Mouse (Mus musculus): ENCODE measurements around the gene Cx3cr1. TPM values are rescaled to one million over a fixed set of nuclear protein-coding genes. Genes with fewer than 3 reads are reported as not detected.

Cx3cr1 gene
- total and polyA plus RNA-seq, 3 experiments: 1.2 to 4.4 (median 3.7) TPM

DNA sequence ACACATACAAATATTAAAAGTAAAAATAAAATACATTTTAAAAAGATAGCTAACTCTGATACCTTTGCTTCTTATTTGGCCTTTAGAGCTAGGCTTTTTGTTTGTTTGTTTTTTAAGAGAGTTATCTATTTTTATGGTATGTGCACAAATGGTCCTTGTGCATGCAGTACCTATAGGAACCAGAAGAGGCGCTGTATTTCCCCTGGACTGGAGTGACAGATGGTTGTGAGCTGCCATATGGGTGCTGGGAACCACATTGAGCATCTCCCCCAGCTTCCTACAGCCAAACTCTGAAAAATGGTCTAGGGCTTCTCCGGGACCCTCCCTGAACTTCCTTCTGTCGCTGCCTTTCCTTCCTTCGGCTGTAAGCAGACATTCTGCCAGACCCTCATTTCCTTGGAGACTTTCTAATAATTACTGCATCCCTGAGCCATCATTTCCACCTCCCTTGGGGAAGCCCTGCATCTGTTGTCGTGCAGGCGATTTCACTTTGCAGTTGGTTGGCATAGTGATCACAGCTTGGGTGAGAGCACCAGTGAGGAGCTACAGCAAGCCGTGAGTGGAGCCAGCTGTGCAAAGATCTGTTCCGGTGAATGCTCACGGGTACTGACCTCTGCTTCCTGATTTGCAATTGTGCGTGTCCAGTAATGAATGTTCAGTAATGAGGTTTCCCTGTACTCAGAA lies 217.2 kb downstream of the Cx3cr1 start:
- Histone ChIP-seq H3K27ac (no peak overlapping the region), H3K4me1 (ENCODE audit: control insufficient read depth, insufficient read depth, low read length) (no peaks in the 10 kb centered on the region), H3K9ac (ENCODE audit: low read depth, low read length) (no peak overlapping the region), H3K36me3 (ENCODE audit: control insufficient read depth, insufficient read depth, low read length) (no peaks in the 10 kb centered on the region), H3K27me3 (ENCODE audit: control insufficient read depth, insufficient read depth, low read length) (no peaks in the 10 kb centered on the region), H3K79me2 (replicated peaks; ENCODE audit: control insufficient read depth, insufficient read depth, low read length) (no peaks in the 10 kb centered on the region), H3K4me3 (no peak overlapping the region)
- DNase-seq: no peak
- intact Hi-C loops (cut with DNase I): no loop called here
- 61% methylated on average over 10 of the region's 10 CpGs for WGBS
- TF ChIP-seq CTCF (IDR thresholded peaks at IDR 0.05): peak; percentile 33
- no peak for TF ChIP-seq EP300 (IDR thresholded peaks at IDR 0.05; ENCODE audit: insufficient read depth, low read depth, low read length)
- TF ChIP-seq POLR2A (IDR thresholded peaks at IDR 0.05; ENCODE audit: insufficient read depth, low read depth, low read length): no peak

Other genes starting within 250 kb of the Cx3cr1 start
- under 1 TPM in 1 of 2 experiments, not detected in 1; 0.05 TPM for gene Scn11a, start 244.4 kb downstream of the Cx3cr1 start, total RNA-seq (2021)
- gene Scn11a, start 244.4 kb downstream of the Cx3cr1 start, polyA plus RNA-seq (2012; rRNA removed): 0.04 and 0.06 TPM in 2 replicates
- 10 to 100 TPM; 20.7 to 21.6 TPM for gene Wdr48, start 175.0 kb downstream of the Cx3cr1 start, total RNA-seq (2021)
- 22.9 and 39.5 TPM in 2 replicates for gene Wdr48, start 175.0 kb downstream of the Cx3cr1 start, polyA plus RNA-seq (2012; rRNA removed)
- 10 to 100 TPM; 32.2 to 35.9 TPM for gene Gorasp1, start 132.3 kb downstream of the Cx3cr1 start, total RNA-seq (2021)
- 16.8 and 25.0 TPM in 2 replicates for gene Gorasp1, start 132.3 kb downstream of the Cx3cr1 start, polyA plus RNA-seq (2012; rRNA removed)
- gene Ttc21a, start 132.3 kb downstream of the Cx3cr1 start, total RNA-seq (2021): not detected
- 0.70 TPM in 1 of 2 replicates, not detected in the other for gene Ttc21a, start 132.3 kb downstream of the Cx3cr1 start, polyA plus RNA-seq (2012; rRNA removed)
- gene Csrnp1, start 85.2 kb downstream of the Cx3cr1 start, total RNA-seq (2021): 10 to 100 TPM; 21.1 to 21.6 TPM
- 23.6 and 28.7 TPM in 2 replicates for gene Csrnp1, start 85.2 kb downstream of the Cx3cr1 start, polyA plus RNA-seq (2012; rRNA removed)
- 100 to 1,000 TPM; 118 to 133 TPM for gene Xirp1, start 46.3 kb downstream of the Cx3cr1 start, total RNA-seq (2021)
- gene Xirp1, start 46.3 kb downstream of the Cx3cr1 start, polyA plus RNA-seq (2012; rRNA removed): 55.5 and 72.8 TPM in 2 replicates
- gene Ccr8, start 22.2 kb upstream of the Cx3cr1 start, total RNA-seq (2021): not detected
- not detected in 2 replicates for gene Ccr8, start 22.2 kb upstream of the Cx3cr1 start, polyA plus RNA-seq (2012; rRNA removed)
- 10 to 100 TPM; 18.4 to 22.7 TPM for gene Slc25a38, start 40.5 kb upstream of the Cx3cr1 start, total RNA-seq (2021)
- gene Slc25a38, start 40.5 kb upstream of the Cx3cr1 start, polyA plus RNA-seq (2012; rRNA removed): 29.1 and 32.1 TPM in 2 replicates
- gene Rpsa, start 57.8 kb upstream of the Cx3cr1 start, total RNA-seq (2021): 100 to 1,000 TPM; 457 to 528 TPM
- gene Rpsa, start 57.8 kb upstream of the Cx3cr1 start, polyA plus RNA-seq (2012; rRNA removed): 1,018 and 1,107 TPM in 2 replicates
- not detected for gene Mobp, start 79.8 kb upstream of the Cx3cr1 start, total RNA-seq (2021)
- 0.09 TPM in 1 of 2 replicates, not detected in the other for gene Mobp, start 79.8 kb upstream of the Cx3cr1 start, polyA plus RNA-seq (2012; rRNA removed)
- gene Myrip, start 231.6 kb upstream of the Cx3cr1 start, total RNA-seq (2021): 1 to 10 TPM; 5.4 to 6.2 TPM
- 1.5 and 1.8 TPM in 2 replicates for gene Myrip, start 231.6 kb upstream of the Cx3cr1 start, polyA plus RNA-seq (2012; rRNA removed)